Mouse (Mus musculus): ENCODE measurements around the gene Psmd5. TPM values are rescaled to one million over a fixed set of nuclear protein-coding genes. Genes with fewer than 3 reads are reported as not detected.
"Not testable (repeated sequence)": the region's sequence is repeated elsewhere in the genome, so short reads cannot be mapped to it uniquely, and the experiment has no call there.

Psmd5 gene
- polyA plus RNA-seq, 1 experiment, result 34.5 TPM

- Histone ChIP-seq H3K4me1 (ENCODE audit: control insufficient read depth, insufficient read depth, low read length) (peaks cover 8% of the 10 kb centered on the region; the same call in 1 of the 2 replicates), H3K27ac (ENCODE audit: insufficient read depth, low read depth, low read length) (peak overlapping the region; percentile 63), H3K4me3 (ENCODE audit: insufficient read depth, low read length) (peak overlapping the region; percentile 72)
- peak; percentile 78 for TF ChIP-seq POLR2A (IDR thresholded peaks at IDR 0.05; ENCODE audit: borderline replicate concordance, low read depth, low read length)
- no peak for TF ChIP-seq CTCF (IDR thresholded peaks at IDR 0.05; ENCODE audit: low read depth, low read length)
Observed at GRCm38 (mm10) chr2:34870520-34871474, 4.0 kb downstream of the Psmd5 start.

- peak overlapping the region; percentile 49 for H3K4me3 ChIP-seq (ENCODE audit: insufficient read depth, low read length)
- TF ChIP-seq POLR2A (IDR thresholded peaks at IDR 0.05; ENCODE audit: borderline replicate concordance, low read depth, low read length) (no peak), CTCF (IDR thresholded peaks at IDR 0.05; ENCODE audit: low read depth, low read length) (no peak)
- H3K27ac ChIP-seq (ENCODE audit: insufficient read depth, low read depth, low read length), result peak overlapping the region; percentile 63
- H3K4me1 ChIP-seq (ENCODE audit: control insufficient read depth, insufficient read depth, low read length), result peaks cover 8% of the 10 kb centered on the region; the same call in 1 of the 2 replicates
Observed at GRCm38 (mm10) chr2:34869680-34870079, 5.1 kb downstream of the Psmd5 start.

GRCm38 (mm10) chr2:34857728-34858127, 17.0 kb downstream of the Psmd5 start:
- TF ChIP-seq POLR2A (IDR thresholded peaks at IDR 0.05; ENCODE audit: borderline replicate concordance, low read depth, low read length) (no peak), CTCF (IDR thresholded peaks at IDR 0.05; ENCODE audit: low read depth, low read length) (no peak)
- Histone ChIP-seq H3K4me1 (ENCODE audit: control insufficient read depth, insufficient read depth, low read length) (no peaks in the 10 kb centered on the region), H3K27ac (ENCODE audit: insufficient read depth, low read depth, low read length) (no peak overlapping the region), H3K4me3 (ENCODE audit: insufficient read depth, low read length) (no peak overlapping the region)

DNA sequence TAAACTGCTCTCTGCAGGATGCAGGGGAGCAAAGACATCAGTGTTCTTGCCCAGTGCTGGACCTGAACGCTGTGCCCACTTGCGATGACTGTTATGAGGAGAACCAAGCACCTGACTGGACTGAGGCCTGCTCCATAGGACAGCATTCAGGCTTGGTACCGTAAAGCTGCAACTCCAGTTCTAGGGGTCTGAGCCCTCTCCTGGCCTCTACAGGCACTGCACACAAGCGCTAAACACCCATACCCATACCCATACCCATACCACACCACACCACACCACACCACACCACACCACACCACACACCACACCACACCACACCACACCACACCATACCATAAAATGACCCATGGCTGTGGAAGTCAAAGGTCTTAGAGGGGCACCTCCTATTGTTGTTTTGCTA, 19.5 kb downstream of the Psmd5 start:
- no peak for TF ChIP-seq CTCF (IDR thresholded peaks at IDR 0.05; ENCODE audit: low read depth, low read length)
- no peak for TF ChIP-seq POLR2A (IDR thresholded peaks at IDR 0.05; ENCODE audit: borderline replicate concordance, low read depth, low read length)
- no peaks in the 10 kb centered on the region for H3K4me1 ChIP-seq (ENCODE audit: control insufficient read depth, insufficient read depth, low read length)
- H3K4me3 ChIP-seq (ENCODE audit: insufficient read depth, low read length), result no peak overlapping the region
- no peak overlapping the region for H3K27ac ChIP-seq (ENCODE audit: insufficient read depth, low read depth, low read length)

DNA sequence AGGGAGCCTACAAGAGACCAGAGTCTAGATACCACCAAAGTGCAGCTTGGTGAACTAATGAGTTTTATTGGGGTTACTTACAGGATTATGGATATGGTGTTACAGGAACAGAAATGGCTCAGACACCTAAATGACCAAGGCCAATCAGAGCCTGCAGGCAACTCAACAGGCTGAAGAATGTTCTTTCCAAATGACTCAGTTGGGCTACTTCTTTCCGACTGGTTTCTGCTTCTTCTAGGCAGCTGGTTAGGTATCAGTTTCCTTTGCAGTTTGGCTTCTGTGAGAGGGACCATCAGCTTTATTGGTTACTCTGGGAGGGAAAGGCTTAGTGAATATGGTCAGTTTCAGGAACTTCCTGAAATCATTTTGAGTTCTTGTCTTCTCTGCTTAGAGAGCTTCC, 27.1 kb downstream of the Psmd5 start:
- Histone ChIP-seq H3K4me3 (ENCODE audit: insufficient read depth, low read length) (no peak overlapping the region), H3K4me1 (ENCODE audit: control insufficient read depth, insufficient read depth, low read length) (no peaks in the 10 kb centered on the region)
- TF ChIP-seq POLR2A (IDR thresholded peaks at IDR 0.05; ENCODE audit: borderline replicate concordance, low read depth, low read length) (no peak), CTCF (IDR thresholded peaks at IDR 0.05; ENCODE audit: low read depth, low read length) (no peak)

DNA sequence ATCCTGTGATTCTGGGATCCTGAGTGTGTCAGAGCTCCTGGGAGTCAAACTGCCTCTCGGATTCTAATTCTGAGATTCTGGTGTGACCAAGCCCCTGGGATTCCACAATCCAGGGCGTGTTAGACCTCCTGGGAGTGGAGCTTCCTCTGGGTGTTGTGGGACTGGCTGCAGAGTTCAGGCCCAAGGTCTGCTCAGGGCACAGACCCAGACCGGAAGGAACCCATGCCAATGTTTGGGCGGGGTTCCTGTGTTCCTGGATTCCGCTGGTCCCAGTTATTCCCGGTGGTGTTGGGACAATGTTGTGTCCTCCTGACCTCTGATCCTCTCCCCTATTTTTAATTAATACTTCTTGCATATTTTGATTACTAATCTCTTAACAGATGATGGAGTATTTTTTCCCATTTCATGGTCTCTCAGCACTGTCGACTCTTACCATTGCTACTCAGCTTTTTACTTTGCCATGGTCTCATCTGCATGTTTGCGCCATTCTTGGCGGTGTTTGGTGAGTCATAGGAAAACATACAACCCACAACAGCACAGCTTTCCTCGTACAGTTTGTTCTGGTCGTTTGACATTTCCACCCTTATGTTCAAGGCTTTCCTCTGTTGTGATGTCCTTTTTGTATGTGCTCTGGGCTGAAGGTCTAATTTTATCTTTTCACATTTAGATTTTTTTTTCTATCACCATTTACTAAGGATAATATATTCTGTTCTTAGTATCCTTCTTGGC, 31.4 kb downstream of the Psmd5 start:
- no peak overlapping the region for H3K4me3 ChIP-seq (ENCODE audit: insufficient read depth, low read length)
- TF ChIP-seq POLR2A (IDR thresholded peaks at IDR 0.05; ENCODE audit: borderline replicate concordance, low read depth, low read length) (no peak), CTCF (IDR thresholded peaks at IDR 0.05; ENCODE audit: low read depth, low read length) (no peak)

More for the DNA sequence above, 27.1 kb downstream of the Psmd5 start:
- H3K27ac ChIP-seq (ENCODE audit: insufficient read depth, low read depth, low read length), result no peak overlapping the region

DNA sequence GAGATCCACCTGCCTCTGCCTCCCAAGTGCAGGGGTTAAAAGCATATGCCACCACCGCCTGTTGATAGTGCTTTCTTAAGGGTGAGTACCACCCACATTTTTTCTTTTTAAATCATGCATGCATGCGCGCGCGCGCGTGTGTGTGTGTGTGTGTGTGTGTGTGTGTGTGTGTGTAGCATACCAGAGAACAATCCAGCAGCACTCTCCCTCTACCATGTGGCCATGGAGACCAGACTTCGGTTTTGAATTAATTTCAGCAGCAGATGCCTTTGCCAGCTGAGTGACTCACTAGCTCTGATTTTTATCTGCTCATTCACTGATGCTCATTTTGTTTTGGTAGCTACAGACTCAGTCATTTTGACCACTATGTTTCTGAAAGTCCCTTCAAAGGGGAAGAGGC, 33.1 kb downstream of the Psmd5 start:
- TF ChIP-seq CTCF (IDR thresholded peaks at IDR 0.05; ENCODE audit: low read depth, low read length) (no peak), POLR2A (IDR thresholded peaks at IDR 0.05; ENCODE audit: borderline replicate concordance, low read depth, low read length) (no peak)
- Histone ChIP-seq H3K4me1 (ENCODE audit: control insufficient read depth, insufficient read depth, low read length) (no peaks in the 10 kb centered on the region), H3K4me3 (ENCODE audit: insufficient read depth, low read length) (no peak overlapping the region), H3K27ac (ENCODE audit: insufficient read depth, low read depth, low read length) (no peak overlapping the region)

More for the DNA sequence above, 31.4 kb downstream of the Psmd5 start:
- no peaks in the 10 kb centered on the region for H3K4me1 ChIP-seq (ENCODE audit: control insufficient read depth, insufficient read depth, low read length)
- no peak overlapping the region for H3K27ac ChIP-seq (ENCODE audit: insufficient read depth, low read depth, low read length)

GRCm38 (mm10) chr2:34840143-34840542, 34.6 kb downstream of the Psmd5 start:
- H3K4me1 ChIP-seq (ENCODE audit: control insufficient read depth, insufficient read depth, low read length); H3K4me3 ChIP-seq (ENCODE audit: insufficient read depth, low read length); H3K27ac ChIP-seq (ENCODE audit: insufficient read depth, low read depth, low read length): not testable (repeated sequence)

DNA sequence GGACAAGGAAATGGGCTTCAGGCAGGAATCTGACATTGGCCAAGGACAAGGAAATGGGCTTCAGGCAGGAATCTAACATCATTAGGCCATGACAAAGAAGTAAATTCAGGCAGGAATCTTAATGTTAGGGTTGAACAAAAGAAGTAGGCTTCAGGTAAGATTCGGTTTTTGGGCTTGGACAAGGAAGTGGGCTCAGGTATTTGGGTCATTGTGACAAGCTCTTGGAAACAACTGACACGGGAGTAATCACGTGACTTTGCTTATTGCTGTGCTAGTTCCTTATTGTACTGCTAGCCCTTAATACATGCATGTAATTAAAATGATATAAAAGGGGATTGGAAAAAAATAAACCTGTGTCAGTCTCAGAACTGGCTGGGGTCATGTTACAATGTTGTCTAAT, 39.1 kb downstream of the Psmd5 start:
- H3K4me1 ChIP-seq (ENCODE audit: control insufficient read depth, insufficient read depth, low read length), result no peaks in the 10 kb centered on the region
- TF ChIP-seq POLR2A (IDR thresholded peaks at IDR 0.05; ENCODE audit: borderline replicate concordance, low read depth, low read length) (no peak), CTCF (IDR thresholded peaks at IDR 0.05; ENCODE audit: low read depth, low read length) (no peak)
- H3K4me3 ChIP-seq (ENCODE audit: insufficient read depth, low read length), result no peak overlapping the region
- no peak overlapping the region for H3K27ac ChIP-seq (ENCODE audit: insufficient read depth, low read depth, low read length)

GRCm38 (mm10) chr2:34833624-34834023, 41.1 kb downstream of the Psmd5 start:
- H3K4me3 ChIP-seq (ENCODE audit: insufficient read depth, low read length), result no peak overlapping the region
- no peak overlapping the region for H3K27ac ChIP-seq (ENCODE audit: insufficient read depth, low read depth, low read length)
- TF ChIP-seq CTCF (IDR thresholded peaks at IDR 0.05; ENCODE audit: low read depth, low read length), result no peak
- no peak for TF ChIP-seq POLR2A (IDR thresholded peaks at IDR 0.05; ENCODE audit: borderline replicate concordance, low read depth, low read length)
- H3K4me1 ChIP-seq (ENCODE audit: control insufficient read depth, insufficient read depth, low read length), result no peaks in the 10 kb centered on the region

GRCm38 (mm10) chr2:34832766-34833457, 41.9 kb downstream of the Psmd5 start, which contains the start of gene Gm34653:
Gene Gm34653, plus strand, starts transcription at chr2:34833007.
- H3K27ac ChIP-seq (ENCODE audit: insufficient read depth, low read depth, low read length); H3K4me1 ChIP-seq (ENCODE audit: control insufficient read depth, insufficient read depth, low read length); H3K4me3 ChIP-seq (ENCODE audit: insufficient read depth, low read length): not testable (repeated sequence)

GRCm38 (mm10) chr2:34830066-34830465, 44.7 kb downstream of the Psmd5 start:
- not testable (repeated sequence) for H3K27ac ChIP-seq (ENCODE audit: insufficient read depth, low read depth, low read length); H3K4me3 ChIP-seq (ENCODE audit: insufficient read depth, low read length)
- H3K4me1 ChIP-seq (ENCODE audit: control insufficient read depth, insufficient read depth, low read length), result peaks cover 15% of the 10 kb centered on the region

All from bone marrow macrophage, adult 2 months (primary cell).